Comparison of ENCODE assay signal across 25 mouse cellular contexts in genomic region chr10:95197377-95197776, GRCm38 (mm10).
DNase-seq lines count a peak whose midpoint lies in the region; ATAC-seq lines count a peak whose summit lies in the region.
"Had no signal": no experiment of that assay in that cellular context is flagged by ENCODE, and none has a peak within 500 bp of the region (broad histone marks: within the 10 kb centered on the region; RNA-seq: fewer than 3 reads in every experiment).

No protein-coding gene starts in this region.

- no peak overlapping the region for H3K9ac ChIP-seq in kidney, embryonic 14.5 days (ENCODE audit: low read depth, low read length)
- H3K9ac ChIP-seq: liver, embryonic 13.5 days; midbrain, embryonic 13.5 days; neural tube, embryonic 12.5 days; stomach, embryonic 15.5 days had no signal

- H3K4me1 ChIP-seq in kidney, embryonic 14.5 days (ENCODE audit: control insufficient read depth, insufficient read depth, low read length) = no peaks in the 10 kb centered on the region
- H3K4me1 ChIP-seq: midbrain, embryonic 13.5 days; stomach, embryonic 15.5 days had no signal

- no peak overlapping the region for H3K27ac ChIP-seq in kidney, embryonic 14.5 days (ENCODE audit: low read depth, low read length)
- H3K27ac ChIP-seq: heart, adult 2 months; left cerebral cortex, adult 2 months; limb, embryonic 10.5 days; liver, embryonic 13.5 days; midbrain, embryonic 13.5 days; neural tube, embryonic 12.5 days; stomach, embryonic 15.5 days had no signal

- no peaks in the 10 kb centered on the region for H3K9me3 ChIP-seq in kidney, embryonic 14.5 days (ENCODE audit: control insufficient read depth, low read length)
- H3K9me3 ChIP-seq: limb, embryonic 10.5 days; liver, embryonic 13.5 days; midbrain, embryonic 13.5 days; neural tube, embryonic 12.5 days; stomach, embryonic 15.5 days had no signal

- no peaks in the 10 kb centered on the region for H3K27me3 ChIP-seq in kidney, embryonic 14.5 days (ENCODE audit: control insufficient read depth, insufficient read depth, low read length)
- H3K27me3 ChIP-seq: liver, embryonic 13.5 days; midbrain, embryonic 13.5 days; neural tube, embryonic 12.5 days; Patski; stomach, embryonic 15.5 days had no signal

- no peak overlapping the region for H3K4me2 ChIP-seq in kidney, embryonic 14.5 days (replicated peaks; ENCODE audit: low read depth, low read length)
- H3K4me2 ChIP-seq: liver, embryonic 13.5 days; midbrain, embryonic 13.5 days; neural tube, embryonic 12.5 days; stomach, embryonic 15.5 days had no signal

- no peaks in the 10 kb centered on the region for H3K36me3 ChIP-seq in kidney, embryonic 14.5 days (ENCODE audit: control insufficient read depth, insufficient read depth, low read length)
- H3K36me3 ChIP-seq: limb, embryonic 10.5 days; liver, embryonic 13.5 days; midbrain, embryonic 13.5 days; neural tube, embryonic 12.5 days; stomach, embryonic 15.5 days had no signal

- no peak overlapping the region for H3K4me3 ChIP-seq in kidney, embryonic 14.5 days (ENCODE audit: low read length)
- H3K4me3 ChIP-seq: heart, adult 2 months; left cerebral cortex, adult 2 months; limb, embryonic 10.5 days; liver, embryonic 13.5 days; midbrain, embryonic 13.5 days; neural tube, embryonic 12.5 days; stomach, embryonic 15.5 days had no signal

- peak; percentile 52 for DNase-seq in adrenal gland, adult 2 months
- no peak for DNase-seq in adrenal gland, postnatal 4 days (ENCODE audit: low spot score in 2 of 2)
- peak; percentile 74 for DNase-seq in kidney, postnatal 10 days
- peak; percentile 76 for DNase-seq in lung, postnatal 10 days
- no peak for DNase-seq in lung, adult 18-20 months
- DNase-seq in kidney, postnatal 4 days = peak; percentile 70 to 77
- no peak for DNase-seq in left cerebral cortex, postnatal 10 days (ENCODE audit: extremely low spot score in 1 of 2, low spot score in 2 of 2)
- DNase-seq: cerebellum, adult 11-12 months; embryo, embryonic 11 days; gastrocnemius, postnatal 25 days; heart, adult 2 months; liver, embryonic 13.5 days; right cerebral cortex, postnatal 25 days; thymus, adult 18-20 months had no signal

- WGBS in kidney, embryonic 14.5 days = 75% methylated on average over 8 of the region's 8 CpGs

- intact Hi-C loops in left cerebral cortex, postnatal 10 days (cut with DNase I) = no loop called here

- no peak for ATAC-seq in kidney, embryonic 14.5 days (ENCODE audit: low FRiP score, low TSS enrichment)
- ATAC-seq: CD4-positive, CD25-positive, alpha-beta regulatory T cell, adult 4 months; forebrain, embryonic 16.5 days; hindbrain, embryonic 16.5 days; intestine, embryonic 16.5 days; midbrain, embryonic 13.5 days; Patski had no signal

Comparison
In these comparisons a context has a peak if more than half of its experiments do, and no peak if none do; other contexts are left out.
1. DNase-seq: peak in adrenal gland, adult 2 months (single experiment), kidney, postnatal 10 days (single experiment), lung, postnatal 10 days (single experiment) and kidney, postnatal 4 days (2 of 2); none in adrenal gland, postnatal 4 days (0 of 2), lung, adult 18-20 months (0 of 2) and left cerebral cortex, postnatal 10 days (0 of 2).